Mouse (Mus musculus) bone marrow macrophage, adult 2 months (primary cell): ENCODE data around the gene Ift172.

ENCODE experiments used
- CTCF ChIP-seq: IDR thresholded peaks from 2 replicates; pipeline ENCODE4 v1.5.1; 2012; ENCODE audit warnings: low read depth, mild to moderate bottlenecking, low read length, moderate library complexity
- POLR2A ChIP-seq: IDR thresholded peaks from 2 replicates; pipeline ENCODE4 v1.6.1; 2012; ENCODE audit warnings: mild to moderate bottlenecking, low read depth, low read length, borderline replicate concordance

DNA sequence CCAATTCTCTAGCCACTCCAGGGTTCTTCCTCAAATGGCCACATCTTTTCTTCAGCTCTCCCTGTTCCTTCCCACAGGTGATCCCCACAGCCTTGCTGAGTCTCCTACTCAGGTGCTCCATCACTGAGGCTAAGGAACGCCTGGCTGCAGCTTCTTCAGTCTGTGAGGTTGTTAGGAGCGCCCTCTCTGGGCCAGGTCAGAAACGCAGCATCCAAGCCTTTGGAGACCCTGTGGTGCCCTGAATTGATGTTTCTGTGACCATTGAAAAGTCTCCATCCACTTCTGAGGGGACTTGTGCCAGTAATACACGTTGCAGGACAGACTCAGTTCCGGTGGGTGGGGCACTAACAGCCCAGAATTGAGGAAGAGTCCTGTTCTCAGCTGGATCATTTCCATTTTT is 35.9 kb upstream of the Ift172 start:
- TF ChIP-seq CTCF: peak; percentile 38; the same call in 1 of the 2 replicates
- TF ChIP-seq POLR2A: no peak
